Mouse (Mus musculus) MEL (cell line): ENCODE results near the gene Baiap3. TPM values are rescaled to one million over a fixed set of nuclear protein-coding genes. Genes with fewer than 3 reads are reported as not detected.

Experiments used
- DNase-seq: peaks from one replicate; pipeline ENCODE4 v3.0.0; 2011; ENCODE audit warnings: low read depth, low spot score
- H3K27ac ChIP-seq: 2 replicates; pipeline ENCODE4 v1.5.1; 2012; ENCODE audit warnings: low read depth, mild to moderate bottlenecking, control low read depth, low read length, moderate library complexity; ENCODE audit not compliant: control insufficient read depth
- H3K27me3 ChIP-seq, 2 experiments: fragments of 150-350 bp in 1 of 2; sonication (generic) in 1 of 2; 2 replicates each; pipeline ENCODE4 v1.6.1; 2012; ENCODE audit warnings: low read length in 2 of 2, mild to moderate bottlenecking in 2 of 2, improper control_type of control experiment in 1 of 2, moderate library complexity in 1 of 2; ENCODE audit not compliant: insufficient read depth in 2 of 2, control insufficient read depth in 1 of 2
- H3K36me3 ChIP-seq, 2 experiments: 2 replicates each; pipeline ENCODE4 v1.6.1; 2012 to 2014; ENCODE audit warnings: low read length in 2 of 2, improper control_type of control experiment in 1 of 2, inconsistent platforms in 1 of 2, mild to moderate bottlenecking in 1 of 2; ENCODE audit not compliant: insufficient read depth in 2 of 2, control insufficient read depth in 1 of 2
- H3K4me1 ChIP-seq, 2 experiments: fragments of 150-350 bp in 1 of 2; sonication (generic) in 1 of 2; 2 replicates each; pipeline ENCODE4 v1.6.1; 2012; ENCODE audit warnings: low read length in 2 of 2, improper control_type of control experiment in 1 of 2, mild to moderate bottlenecking in 1 of 2; ENCODE audit not compliant: insufficient read depth in 2 of 2, control insufficient read depth in 1 of 2
- H3K4me3 ChIP-seq, 2 experiments: fragments of 150-350 bp in 1 of 2; sonication (generic) in 1 of 2; 2 replicates each; pipeline ENCODE4 v1.5.1; 2012; ENCODE audit warnings: low read depth in 2 of 2, low read length in 2 of 2, mild to moderate bottlenecking in 2 of 2, moderate library complexity in 2 of 2, control low read depth in 1 of 2, improper control_type of control experiment in 1 of 2; ENCODE audit not compliant: control insufficient read depth in 1 of 2, insufficient read depth in 1 of 2
- H3K79me2 ChIP-seq: 2 replicates; pipeline ENCODE4 v1.6.1; 2012; ENCODE audit warnings: mild to moderate bottlenecking, low read length, moderate library complexity; ENCODE audit not compliant: control insufficient read depth, poor library complexity, insufficient read depth
- H3K9ac ChIP-seq: 2 replicates; pipeline ENCODE4 v1.6.1; 2012; ENCODE audit warnings: low read depth, mild to moderate bottlenecking, control low read depth, low read length, moderate library complexity; ENCODE audit not compliant: control insufficient read depth, poor library complexity, severe bottlenecking
- H3K9me3 ChIP-seq: fragments of 150-350 bp; sonication (generic); replicated peaks from 2 replicates; pipeline ENCODE4 v1.6.1; 2012; ENCODE audit warnings: mild to moderate bottlenecking, low read length, improper control_type of control experiment, moderate library complexity; ENCODE audit not compliant: insufficient read depth
- CTCF ChIP-seq, 3 experiments: IDR thresholded peaks in 2 of 3; conservative IDR thresholded peaks in 1 of 3; 2 replicates each; pipeline ENCODE4 v1.5.1; 2011 to 2012; ENCODE audit warnings: low read length in 3 of 3, low read depth in 2 of 3, mild to moderate bottlenecking in 2 of 3, improper control_type of control experiment in 1 of 3, inconsistent platforms in 1 of 3, mixed read lengths in 1 of 3, moderate library complexity in 1 of 3; ENCODE audit not compliant: control insufficient read depth in 1 of 3, insufficient read depth in 1 of 3, poor library complexity in 1 of 3, severe bottlenecking in 1 of 3
- ETS1 ChIP-seq: IDR thresholded peaks from 2 replicates; pipeline ENCODE4 v1.6.1; 2012; ENCODE audit warnings: low read depth, mild to moderate bottlenecking, inconsistent platforms, low read length, improper control_type of control experiment, moderate library complexity
- GATA1 ChIP-seq: IDR thresholded peaks from 2 replicates; pipeline ENCODE4 v1.6.1; 2011; ENCODE audit warnings: low read depth, low read length, improper control_type of control experiment
- HCFC1 ChIP-seq: IDR thresholded peaks from 2 replicates; pipeline ENCODE4 v1.6.1; 2012; ENCODE audit warnings: low read depth, mild to moderate bottlenecking, inconsistent platforms, low read length, improper control_type of control experiment, moderate library complexity
- MAFK ChIP-seq: IDR thresholded peaks from 2 replicates; pipeline ENCODE4 v1.6.1; 2011; ENCODE audit warnings: low read depth, mild to moderate bottlenecking, low read length, improper control_type of control experiment, borderline replicate concordance
- MAX ChIP-seq: IDR thresholded peaks from 2 replicates; pipeline ENCODE4 v1.6.1; 2011; ENCODE audit warnings: low read length, improper control_type of control experiment
- MAZ ChIP-seq: IDR thresholded peaks from 2 replicates; pipeline ENCODE4 v1.6.1; 2012; ENCODE audit warnings: low read depth, mild to moderate bottlenecking, inconsistent platforms, low read length, improper control_type of control experiment
- MYB ChIP-seq: IDR thresholded peaks from 2 replicates; pipeline ENCODE4 v1.6.1; 2011; ENCODE audit warnings: mild to moderate bottlenecking, low read depth, low read length, improper control_type of control experiment
- MYC ChIP-seq: IDR thresholded peaks from 2 replicates; pipeline ENCODE4 v1.6.1; 2011; ENCODE audit warnings: low read depth, mild to moderate bottlenecking, low read length, improper control_type of control experiment, moderate library complexity
- NELFE ChIP-seq: IDR thresholded peaks from 2 replicates; pipeline ENCODE4 v1.6.1; 2011; ENCODE audit warnings: low read depth, low read length, improper control_type of control experiment
- NRF1 ChIP-seq: IDR thresholded peaks from 2 replicates; pipeline ENCODE4 v1.6.1; 2014; ENCODE audit warnings: low read depth, mild to moderate bottlenecking, inconsistent platforms, low read length, improper control_type of control experiment, moderate library complexity; ENCODE audit not compliant: poor library complexity, insufficient read depth, severe bottlenecking
- SMC3 ChIP-seq: IDR thresholded peaks from 2 replicates; pipeline ENCODE4 v1.6.1; 2011; ENCODE audit warnings: low read depth, low read length, improper control_type of control experiment
- TBP ChIP-seq: IDR thresholded peaks from 2 replicates; pipeline ENCODE4 v1.8.0; 2011; ENCODE audit warnings: low read depth, low read length, improper control_type of control experiment
- USF2 ChIP-seq, 2 experiments: IDR thresholded peaks; 2 replicates each; pipeline ENCODE4 v1.6.1; 2011 to 2012; ENCODE audit warnings: improper control_type of control experiment in 2 of 2, low read length in 2 of 2, borderline replicate concordance in 1 of 2, inconsistent platforms in 1 of 2, low read depth in 1 of 2, mild to moderate bottlenecking in 1 of 2; ENCODE audit not compliant: insufficient read depth in 1 of 2
- ZC3H11A ChIP-seq: IDR thresholded peaks from 2 replicates; pipeline ENCODE4 v1.6.1; 2012; ENCODE audit warnings: low read depth, mild to moderate bottlenecking, inconsistent platforms, low read length, improper control_type of control experiment
- ZMIZ1 ChIP-seq: IDR thresholded peaks from 2 replicates; pipeline ENCODE4 v1.6.1; 2012; ENCODE audit warnings: low read depth, mild to moderate bottlenecking, inconsistent platforms, low read length, improper control_type of control experiment, moderate library complexity
- polyA plus RNA-seq, 2 experiments: library from polyadenylated mRNA; stranded (reverse) in 1 of 2; unstranded in 1 of 2; fragments of >175 nt in 1 of 2; fragments of >200 nt in 1 of 2; gene quantifications; 2 replicates each; pipeline versions ENCODE4 v1.2.1 to v1.2.4; 2012; ENCODE audit warnings: low replicate concordance in 2 of 2, low read depth in 1 of 2; ENCODE audit not compliant: insufficient read length in 2 of 2, insufficient read depth in 1 of 2, missing spikeins in 1 of 2
- total RNA-seq: library from RNA; depleted of rRNA; stranded (reverse); fragments of 300-350 nt; gene quantifications from 2 replicates; pipeline ENCODE4 v1.2.3, GENCODE M21; 2012; rRNA removed

Baiap3 gene
- total RNA-seq (0.08 and 0.13 TPM in 2 replicates), polyA plus RNA-seq (under 1 TPM in 1 of 2 experiments, not detected in 1; 0.14 TPM)

- TF ChIP-seq SMC3 (no peak), CTCF (IDR thresholded peaks at IDR 0.05 in 2 of 3, conservative IDR thresholded peaks at IDR 0.05 in 1 of 3; ENCODE audit: control insufficient read depth in 1 of 3, insufficient read depth in 1 of 3, low read depth in 2 of 3, low read length in 3 of 3, poor library complexity in 1 of 3, severe bottlenecking in 1 of 3) (no peak), ZC3H11A (no peak), MAX (no peak), MYC (no peak), MYB (no peak), ZMIZ1 (no peak), ETS1 (no peak), NELFE (no peak), NRF1 (no peak), HCFC1 (no peak), GATA1 (no peak), MAFK (no peak)
- DNase-seq, result no peak
- H3K9me3 ChIP-seq, result no peaks in the 10 kb centered on the region
- no peak within 1 kb of the TSS for H3K9ac ChIP-seq
- no peak within 1 kb of the TSS for H3K4me3 ChIP-seq
- peaks cover 0 to 9% of the 10 kb centered on the region in 2 experiments; a peak in 2 of 4 replicates for H3K4me1 ChIP-seq
- H3K27ac ChIP-seq, result no peak within 1 kb of the TSS
- no peaks in the 10 kb centered on the region for H3K27me3 ChIP-seq
- H3K79me2 ChIP-seq, result no peaks in the 10 kb centered on the region
- H3K36me3 ChIP-seq, result no peaks in the 10 kb centered on the region; a peak in 1 of 4 replicates
Observed at GRCm38 (mm10) chr17:25256140-25256754, at the start of gene Baiap3. Gene Baiap3, minus strand, starts transcription at chr17:25256364.

DNA sequence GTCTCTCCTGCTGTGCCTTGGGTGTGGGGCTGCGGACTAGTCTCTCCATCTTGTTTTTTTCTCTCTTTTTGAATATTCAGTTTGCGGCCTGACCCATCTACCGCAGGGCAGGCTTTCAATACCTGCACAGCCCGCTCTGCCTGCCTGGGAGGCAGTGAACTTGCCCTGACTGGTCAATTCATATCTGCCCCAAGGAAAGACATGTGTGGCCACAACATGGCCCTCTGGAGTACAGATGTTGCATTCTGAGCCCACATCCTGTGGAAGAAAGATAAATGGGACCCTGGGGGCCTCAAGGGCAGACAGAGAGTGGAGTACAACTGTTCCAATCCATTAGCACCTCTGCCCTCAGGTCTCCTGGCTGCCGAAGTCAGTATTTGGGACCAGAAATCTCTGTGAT is 41.9 kb upstream of the Baiap3 start, which contains the start of gene Prss34:
Prss34 (plus strand) TSS at position 301 of the 400 bp plus-strand sequence.
- H3K27me3 ChIP-seq, result no peaks in the 10 kb centered on the region; a peak in 2 of 4 replicates

More for the DNA sequence above, 41.9 kb upstream of the Baiap3 start, which contains the start of gene Prss34:
- Histone ChIP-seq H3K9ac (no peak within 1 kb of the TSS), H3K9me3 (no peaks in the 10 kb centered on the region), H3K79me2 (no peaks in the 10 kb centered on the region), H3K27ac (no peak within 1 kb of the TSS), H3K4me3 (no peak within 1 kb of the TSS), H3K4me1 (peaks cover 12 to 25% of the 10 kb centered on the region in 2 experiments), H3K36me3 (peaks cover 0 to 15% of the 10 kb centered on the region in 2 experiments; a peak in 2 of 4 replicates)
- no peak for DNase-seq
- TF ChIP-seq MAZ (no peak), TBP (no peak), USF2 (IDR thresholded peaks at IDR 0.05; ENCODE audit: borderline replicate concordance in 1 of 2, insufficient read depth in 1 of 2, low read depth in 1 of 2, low read length in 2 of 2) (no peak)
